Mouse (Mus musculus): ENCODE data around the gene Pcdh7.
"Not testable (repeated sequence)": the region's sequence is repeated elsewhere in the genome, so short reads cannot be mapped to it uniquely, and the experiment has no call there.

Pcdh7 gene

GRCm38 (mm10) chr5:58118930-58119611, 401.3 kb downstream of the Pcdh7 start:
- DNase-seq (ENCODE audit: low spot score in 2 of 2) = no peak

GRCm38 (mm10) chr5:58143897-58144296, 426.1 kb downstream of the Pcdh7 start:
- no peak for DNase-seq (ENCODE audit: low spot score in 2 of 2)

DNA sequence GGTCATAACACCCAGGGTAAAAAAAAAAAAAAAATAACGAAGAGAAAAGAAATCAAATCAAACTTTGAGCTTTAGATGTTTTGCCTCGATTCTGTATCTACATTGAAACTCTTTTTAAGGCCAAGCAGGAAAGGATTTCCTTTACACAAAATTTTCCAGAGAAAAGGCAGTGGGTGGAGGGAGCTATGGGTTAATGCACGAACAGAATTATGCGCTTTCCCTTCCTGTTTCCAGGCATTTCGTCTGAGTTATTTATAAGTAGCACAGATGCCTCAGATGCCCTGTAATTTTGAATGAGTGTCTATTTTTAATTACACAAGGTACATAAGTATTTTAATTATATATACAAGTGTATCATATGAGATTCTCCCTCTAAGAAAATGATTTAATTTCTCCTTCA, 436.2 kb downstream of the Pcdh7 start:
- no peak for DNase-seq (ENCODE audit: low spot score in 2 of 2)

DNA sequence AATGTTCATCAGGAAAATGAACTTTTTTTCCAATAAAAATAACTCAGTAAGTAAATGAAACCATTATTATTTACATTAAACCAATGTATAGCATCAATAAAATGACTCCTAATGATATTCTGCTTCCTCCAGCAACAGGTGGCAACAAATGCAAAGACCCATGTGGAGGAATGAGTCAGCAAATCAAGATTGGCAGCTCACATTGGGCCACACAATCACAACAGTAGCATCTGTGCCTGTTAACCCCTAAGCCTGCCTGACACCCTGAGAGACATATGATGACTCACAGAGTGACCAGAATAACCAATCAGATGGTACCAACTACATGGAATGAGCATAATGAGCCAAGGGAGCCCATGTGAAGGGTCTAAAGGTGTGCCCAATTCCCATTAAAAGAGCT, 454.5 kb downstream of the Pcdh7 start:
- no peak for DNase-seq (ENCODE audit: low spot score in 2 of 2)

DNA sequence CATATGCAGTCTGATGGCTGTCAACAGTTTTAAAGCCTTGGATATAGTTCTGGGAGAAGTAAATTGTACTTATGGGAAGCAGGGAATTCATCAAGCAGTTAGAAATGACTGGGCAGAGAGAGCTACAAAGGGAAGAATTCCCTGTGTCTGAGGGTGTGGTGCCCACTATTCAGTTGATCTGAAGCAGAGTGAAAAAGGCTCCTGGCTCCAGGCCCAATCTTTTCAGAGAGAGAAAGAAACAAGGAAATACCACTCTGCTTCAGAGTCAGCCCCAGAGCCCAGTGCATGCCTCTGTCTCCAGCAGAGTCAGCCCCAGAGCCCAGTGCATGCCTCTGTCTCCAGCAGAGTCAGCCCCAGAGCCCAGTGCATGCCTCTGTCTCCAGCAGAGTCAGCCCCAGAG, 456.6 kb downstream of the Pcdh7 start:
- not testable (repeated sequence) for DNase-seq (ENCODE audit: low spot score in 2 of 2)

DNA sequence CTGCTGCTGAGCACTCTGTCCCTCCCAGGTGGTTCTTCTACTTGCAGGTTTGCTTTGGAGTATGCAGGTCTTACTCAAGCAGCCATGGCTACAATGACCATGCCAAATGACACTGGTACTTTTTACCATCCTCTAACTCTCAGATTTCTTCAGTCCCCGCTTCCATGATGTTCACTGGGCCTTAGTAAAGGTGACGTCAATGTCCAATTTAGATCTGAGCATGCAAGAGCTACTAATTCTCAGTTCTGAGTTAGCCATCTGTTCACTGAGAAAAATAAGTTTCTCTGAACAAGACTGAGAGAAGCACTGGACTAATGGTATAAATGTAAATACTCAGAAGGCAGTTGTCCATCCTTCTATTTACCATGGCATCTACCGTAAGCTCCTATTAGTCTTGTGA, 457.8 kb downstream of the Pcdh7 start:
- no peak for DNase-seq (ENCODE audit: low spot score in 2 of 2)

All from right cerebral cortex, adult 2 months (tissue).